Mouse (Mus musculus): ENCODE measurements around the gene Rab25. TPM values are rescaled to one million over a fixed set of nuclear protein-coding genes. Genes with fewer than 3 reads are reported as not detected.

Gene Rab25
- polyA plus RNA-seq, 1 experiment = 184 TPM

GRCm38 (mm10) chr3:88511559-88511958 is 36.5 kb downstream of the Rab25 start:
- Histone ChIP-seq H3K27me3 (ENCODE audit: control insufficient read depth, insufficient read depth, low read length) (no peaks in the 10 kb centered on the region), H3K36me3 (ENCODE audit: control insufficient read depth, insufficient read depth, low read length) (no peaks in the 10 kb centered on the region), H3K4me3 (ENCODE audit: low read depth, low read length) (no peak overlapping the region), H3K27ac (ENCODE audit: insufficient read depth, low read depth, low read length) (peak overlapping the region; percentile 96; the same call in 1 of the 2 replicates), H3K4me1 (ENCODE audit: control insufficient read depth, insufficient read depth, insufficient read length, low read length) (peaks cover 57% of the 10 kb centered on the region)
- TF ChIP-seq POLR2A (IDR thresholded peaks at IDR 0.05; ENCODE audit: low read depth, low read length) (no peak), CTCF (IDR thresholded peaks at IDR 0.05; ENCODE audit: extremely low read depth, insufficient read length, insufficient replicate concordance, low read depth, low read length) (no peak)
- WGBS = 61% methylated on average over 4 of the region's 4 CpGs

- 53% methylated on average over 13 of the region's 13 CpGs for WGBS
- Histone ChIP-seq H3K4me3 (ENCODE audit: low read depth, low read length) (peak overlapping the region; percentile 64; the same call in 1 of the 2 replicates), H3K27me3 (ENCODE audit: control insufficient read depth, insufficient read depth, low read length) (no peaks in the 10 kb centered on the region), H3K4me1 (ENCODE audit: control insufficient read depth, insufficient read depth, insufficient read length, low read length) (peaks cover 51% of the 10 kb centered on the region), H3K36me3 (ENCODE audit: control insufficient read depth, insufficient read depth, low read length) (no peaks in the 10 kb centered on the region), H3K27ac (ENCODE audit: insufficient read depth, low read depth, low read length) (peak overlapping the region; percentile 69)
- TF ChIP-seq POLR2A (IDR thresholded peaks at IDR 0.05; ENCODE audit: low read depth, low read length) (no peak), CTCF (IDR thresholded peaks at IDR 0.05; ENCODE audit: extremely low read depth, insufficient read length, insufficient replicate concordance, low read depth, low read length) (no peak)
These were observed 37.4 kb downstream of the Rab25 start for GRCm38 (mm10) chr3:88510421-88511289.

- Histone ChIP-seq H3K36me3 (ENCODE audit: control insufficient read depth, insufficient read depth, low read length) (no peaks in the 10 kb centered on the region), H3K4me1 (ENCODE audit: control insufficient read depth, insufficient read depth, insufficient read length, low read length) (peaks cover 44% of the 10 kb centered on the region)
- WGBS = under 1% methylated on average over 31 of the region's 31 CpGs
These were observed 38.2 kb downstream of the Rab25 start, which contains the start of gene Lmna for GRCm38 (mm10) chr3:88509692-88510420. Lmna (minus strand) TSS chr3:88509956.

GRCm38 (mm10) chr3:88509250-88509649 is 38.9 kb downstream of the Rab25 start:
- Histone ChIP-seq H3K4me3 (ENCODE audit: low read depth, low read length) (peak overlapping the region; percentile 31), H3K27ac (ENCODE audit: insufficient read depth, low read depth, low read length) (peak overlapping the region; percentile 95)
- WGBS = 37% methylated on average over 3 of the region's 3 CpGs

More at GRCm38 (mm10) chr3:88509692-88510420, 38.2 kb downstream of the Rab25 start, which contains the start of gene Lmna:
- peak; percentile 60 for TF ChIP-seq POLR2A (IDR thresholded peaks at IDR 0.05; ENCODE audit: low read depth, low read length)
- peak; percentile 79; the same call in 1 of the 2 replicates for TF ChIP-seq CTCF (IDR thresholded peaks at IDR 0.05; ENCODE audit: extremely low read depth, insufficient read length, insufficient replicate concordance, low read depth, low read length)
- Histone ChIP-seq H3K27me3 (ENCODE audit: control insufficient read depth, insufficient read depth, low read length) (no peaks in the 10 kb centered on the region), H3K27ac (ENCODE audit: insufficient read depth, low read depth, low read length) (peak within 1 kb of the TSS; percentile 95), H3K4me3 (ENCODE audit: low read depth, low read length) (peak within 1 kb of the TSS; percentile 64)

GRCm38 (mm10) chr3:88505765-88506164 is 42.3 kb downstream of the Rab25 start:
- TF ChIP-seq CTCF (IDR thresholded peaks at IDR 0.05; ENCODE audit: extremely low read depth, insufficient read length, insufficient replicate concordance, low read depth, low read length) (no peak), POLR2A (IDR thresholded peaks at IDR 0.05; ENCODE audit: low read depth, low read length) (no peak)
- no peaks in the 10 kb centered on the region for H3K27me3 ChIP-seq (ENCODE audit: control insufficient read depth, insufficient read depth, low read length)
- peaks cover 20% of the 10 kb centered on the region for H3K4me1 ChIP-seq (ENCODE audit: control insufficient read depth, insufficient read depth, insufficient read length, low read length)
- no peak overlapping the region for H3K4me3 ChIP-seq (ENCODE audit: low read depth, low read length)
- H3K27ac ChIP-seq (ENCODE audit: insufficient read depth, low read depth, low read length) = no peak overlapping the region
- H3K36me3 ChIP-seq (ENCODE audit: control insufficient read depth, insufficient read depth, low read length) = no peaks in the 10 kb centered on the region
- WGBS = 69% methylated on average over 7 of the region's 7 CpGs

More at GRCm38 (mm10) chr3:88509250-88509649, 38.9 kb downstream of the Rab25 start:
- no peaks in the 10 kb centered on the region for H3K36me3 ChIP-seq (ENCODE audit: control insufficient read depth, insufficient read depth, low read length)
- no peaks in the 10 kb centered on the region for H3K27me3 ChIP-seq (ENCODE audit: control insufficient read depth, insufficient read depth, low read length)
- H3K4me1 ChIP-seq (ENCODE audit: control insufficient read depth, insufficient read depth, insufficient read length, low read length) = peaks cover 37% of the 10 kb centered on the region
- TF ChIP-seq CTCF (IDR thresholded peaks at IDR 0.05; ENCODE audit: extremely low read depth, insufficient read length, insufficient replicate concordance, low read depth, low read length) (no peak), POLR2A (IDR thresholded peaks at IDR 0.05; ENCODE audit: low read depth, low read length) (no peak)

GRCm38 (mm10) chr3:88505081-88505480 is 43.0 kb downstream of the Rab25 start:
- 85% methylated on average over 6 of the region's 6 CpGs for WGBS
- Histone ChIP-seq H3K4me3 (ENCODE audit: low read depth, low read length) (no peak overlapping the region), H3K4me1 (ENCODE audit: control insufficient read depth, insufficient read depth, insufficient read length, low read length) (peaks cover 20% of the 10 kb centered on the region), H3K27ac (ENCODE audit: insufficient read depth, low read depth, low read length) (no peak overlapping the region), H3K27me3 (ENCODE audit: control insufficient read depth, insufficient read depth, low read length) (no peaks in the 10 kb centered on the region), H3K36me3 (ENCODE audit: control insufficient read depth, insufficient read depth, low read length) (no peaks in the 10 kb centered on the region)
- TF ChIP-seq POLR2A (IDR thresholded peaks at IDR 0.05; ENCODE audit: low read depth, low read length) (no peak), CTCF (IDR thresholded peaks at IDR 0.05; ENCODE audit: extremely low read depth, insufficient read length, insufficient replicate concordance, low read depth, low read length) (no peak)
